Mouse (Mus musculus): Measurements from ENCODE around the gene Sh3bgrl. TPM values are rescaled to one million over a fixed set of nuclear protein-coding genes. Genes with fewer than 3 reads are reported as not detected.

Sh3bgrl gene
- polyA plus RNA-seq, 1 experiment = 45.0 TPM

DNA sequence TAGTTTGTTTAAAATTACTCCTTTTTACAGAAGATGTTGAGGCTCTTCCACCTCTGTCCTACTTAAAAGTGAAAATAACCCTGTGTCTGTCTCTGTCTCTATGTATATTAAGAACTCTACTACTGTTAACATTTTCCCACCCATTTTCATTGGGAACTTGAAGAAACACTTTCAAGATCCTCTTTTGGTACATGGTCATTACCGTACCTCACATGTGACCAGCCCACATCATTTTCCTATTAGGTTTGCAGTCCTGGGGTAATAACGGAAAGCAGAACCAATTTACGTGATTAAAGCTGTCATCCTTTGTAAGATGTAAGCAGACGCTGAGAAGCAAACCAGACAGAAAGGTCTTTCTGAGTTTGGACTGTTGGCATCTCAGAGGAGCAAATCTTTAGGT lies 101.3 kb downstream of the Sh3bgrl start, which contains the start of gene Gm6377:
Gene Gm6377, plus strand, starts transcription at position 289 of the 400 bp plus-strand sequence.
- no peak within 1 kb of the TSS for H3K27ac ChIP-seq (ENCODE audit: insufficient read depth, low read length)
- H3K4me1 ChIP-seq (ENCODE audit: control insufficient read depth, insufficient read depth, low read length) = no peaks in the 10 kb centered on the region
- TF ChIP-seq CTCF (IDR thresholded peaks at IDR 0.05; ENCODE audit: extremely low read depth, insufficient read depth, low read length) (no peak), POLR2A (IDR thresholded peaks at IDR 0.05; ENCODE audit: extremely low read depth, insufficient read depth, low read length) (no peak)
- H3K4me3 ChIP-seq (ENCODE audit: insufficient read depth, low read length) = no peak within 1 kb of the TSS

DNA sequence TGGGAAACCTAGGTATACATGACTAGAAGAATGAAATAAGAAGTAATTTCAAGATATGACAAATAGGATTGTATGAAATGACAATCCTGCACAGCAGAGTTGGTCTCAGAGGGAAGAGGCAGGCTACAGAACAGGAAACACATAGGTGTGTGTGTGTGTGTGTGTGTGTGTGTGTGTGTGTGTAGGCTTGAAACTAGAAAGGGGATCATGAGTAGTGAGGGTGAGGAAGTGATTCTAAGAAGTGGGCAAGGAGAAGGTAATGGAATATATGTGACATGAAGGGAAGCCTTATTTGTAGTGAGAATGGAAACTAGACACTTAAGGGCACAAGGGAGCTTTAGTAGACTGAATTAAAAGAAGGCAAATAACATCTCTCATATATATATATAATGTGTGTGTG lies 112.7 kb downstream of the Sh3bgrl start:
- Histone ChIP-seq H3K4me3 (ENCODE audit: insufficient read depth, low read length) (no peak overlapping the region), H3K4me1 (ENCODE audit: control insufficient read depth, insufficient read depth, low read length) (no peaks in the 10 kb centered on the region), H3K27ac (ENCODE audit: insufficient read depth, low read length) (no peak overlapping the region)
- TF ChIP-seq POLR2A (IDR thresholded peaks at IDR 0.05; ENCODE audit: extremely low read depth, insufficient read depth, low read length) = no peak
- no peak for TF ChIP-seq CTCF (IDR thresholded peaks at IDR 0.05; ENCODE audit: extremely low read depth, insufficient read depth, low read length)

DNA sequence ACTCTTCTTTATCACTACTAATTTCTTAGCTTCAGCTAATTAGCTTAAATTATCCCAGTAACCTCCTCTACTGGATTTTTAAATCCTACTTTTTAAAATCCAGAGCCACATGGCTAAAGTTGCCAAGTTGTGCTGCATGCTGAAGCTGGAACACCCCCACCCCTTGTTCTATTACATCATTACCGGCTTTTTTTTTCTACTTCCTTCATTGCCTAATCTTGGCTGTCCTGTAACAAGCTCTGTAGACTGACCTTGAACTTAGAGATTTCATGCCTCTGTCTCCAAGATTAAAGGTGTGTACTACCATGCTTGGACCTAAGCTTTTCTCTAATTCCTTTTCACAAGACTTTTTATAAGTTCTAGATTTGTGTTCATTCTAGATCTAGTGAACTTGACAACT lies 133.6 kb downstream of the Sh3bgrl start:
- H3K27ac ChIP-seq (ENCODE audit: insufficient read depth, low read length) = no peak overlapping the region
- H3K4me3 ChIP-seq (ENCODE audit: insufficient read depth, low read length) = no peak overlapping the region
- no peak for TF ChIP-seq POLR2A (IDR thresholded peaks at IDR 0.05; ENCODE audit: extremely low read depth, insufficient read depth, low read length)
- no peak for TF ChIP-seq CTCF (IDR thresholded peaks at IDR 0.05; ENCODE audit: extremely low read depth, insufficient read depth, low read length)
- H3K4me1 ChIP-seq (ENCODE audit: control insufficient read depth, insufficient read depth, low read length) = no peaks in the 10 kb centered on the region

DNA sequence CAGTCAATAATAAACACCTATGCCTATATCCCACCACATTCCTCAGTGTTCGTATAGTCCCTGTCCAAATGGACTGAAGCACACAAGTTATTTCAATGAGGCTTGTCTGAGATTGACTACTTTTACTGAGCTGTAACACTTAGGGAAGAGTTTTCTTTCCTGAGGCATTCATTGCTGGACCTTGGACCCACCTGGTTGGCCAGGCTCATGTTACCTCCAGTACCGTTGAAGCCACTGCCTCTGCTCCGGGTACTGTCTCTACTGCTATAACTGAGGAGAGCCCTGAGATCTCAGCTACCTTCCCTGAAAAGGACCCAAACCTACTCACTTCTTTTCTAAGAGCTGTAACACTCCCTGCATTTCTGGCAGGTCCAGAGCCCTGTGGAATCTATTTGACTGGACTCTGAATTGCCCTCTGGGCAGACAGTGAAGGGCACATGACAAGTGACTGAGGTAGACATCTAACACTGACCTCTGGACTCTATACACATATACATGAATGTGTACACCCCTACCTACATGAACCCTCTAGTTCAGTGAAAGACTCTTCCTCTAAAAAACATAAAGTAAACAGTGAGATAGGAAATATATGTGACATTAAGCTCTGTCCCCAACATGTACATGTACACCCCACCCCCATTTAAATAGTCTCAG lies 140.3 kb downstream of the Sh3bgrl start:
- Histone ChIP-seq H3K4me1 (ENCODE audit: control insufficient read depth, insufficient read depth, low read length) (no peaks in the 10 kb centered on the region), H3K27ac (ENCODE audit: insufficient read depth, low read length) (no peak overlapping the region), H3K4me3 (ENCODE audit: insufficient read depth, low read length) (no peak overlapping the region)
- no peak for TF ChIP-seq CTCF (IDR thresholded peaks at IDR 0.05; ENCODE audit: extremely low read depth, insufficient read depth, low read length)
- TF ChIP-seq POLR2A (IDR thresholded peaks at IDR 0.05; ENCODE audit: extremely low read depth, insufficient read depth, low read length) = no peak

DNA sequence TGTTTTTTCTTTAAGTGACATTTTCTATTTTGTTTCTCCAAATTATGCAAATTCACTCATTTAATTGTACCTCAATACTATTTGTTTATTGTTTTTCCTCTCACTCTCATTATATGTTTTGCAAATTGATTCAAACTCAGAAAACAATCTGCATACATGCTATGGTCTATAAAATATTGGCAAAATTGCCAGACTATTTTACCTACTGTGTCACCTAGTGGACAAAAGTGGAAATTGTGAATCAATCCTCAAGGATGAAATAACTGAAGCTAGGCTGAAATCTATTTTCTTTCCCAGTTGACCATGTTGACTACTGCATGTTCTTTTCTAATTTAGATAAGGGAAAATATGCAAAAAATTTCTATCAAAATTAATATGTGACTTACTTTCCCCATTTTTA lies 143.0 kb downstream of the Sh3bgrl start:
- Histone ChIP-seq H3K27ac (ENCODE audit: insufficient read depth, low read length) (no peak overlapping the region), H3K4me1 (ENCODE audit: control insufficient read depth, insufficient read depth, low read length) (no peaks in the 10 kb centered on the region), H3K4me3 (ENCODE audit: insufficient read depth, low read length) (no peak overlapping the region)
- TF ChIP-seq POLR2A (IDR thresholded peaks at IDR 0.05; ENCODE audit: extremely low read depth, insufficient read depth, low read length) (no peak), CTCF (IDR thresholded peaks at IDR 0.05; ENCODE audit: extremely low read depth, insufficient read depth, low read length) (no peak)

Other genes with a start within 250 kb of the Sh3bgrl start
- gene Hmgn5, start 82.0 kb upstream of the Sh3bgrl start, polyA plus RNA-seq (2012; rRNA removed) = 5.3 and 7.6 TPM in 2 replicates
- gene Gm6377, start 101.4 kb downstream of the Sh3bgrl start, polyA plus RNA-seq (2012; rRNA removed) = 0.04 TPM in 1 of 2 replicates, not detected in the other

Measured in cortical plate, adult 2 months (tissue).